Mouse (Mus musculus) Muller cell, postnatal 12 days (primary cell): ENCODE measurements around the gene Stkld1.

Source experiments
- DNase-seq: peaks from one replicate; pipeline ENCODE4 v3.0.0-alpha.2; 2015; ENCODE audit errors: inconsistent ontology term

Gene Stkld1

DNA sequence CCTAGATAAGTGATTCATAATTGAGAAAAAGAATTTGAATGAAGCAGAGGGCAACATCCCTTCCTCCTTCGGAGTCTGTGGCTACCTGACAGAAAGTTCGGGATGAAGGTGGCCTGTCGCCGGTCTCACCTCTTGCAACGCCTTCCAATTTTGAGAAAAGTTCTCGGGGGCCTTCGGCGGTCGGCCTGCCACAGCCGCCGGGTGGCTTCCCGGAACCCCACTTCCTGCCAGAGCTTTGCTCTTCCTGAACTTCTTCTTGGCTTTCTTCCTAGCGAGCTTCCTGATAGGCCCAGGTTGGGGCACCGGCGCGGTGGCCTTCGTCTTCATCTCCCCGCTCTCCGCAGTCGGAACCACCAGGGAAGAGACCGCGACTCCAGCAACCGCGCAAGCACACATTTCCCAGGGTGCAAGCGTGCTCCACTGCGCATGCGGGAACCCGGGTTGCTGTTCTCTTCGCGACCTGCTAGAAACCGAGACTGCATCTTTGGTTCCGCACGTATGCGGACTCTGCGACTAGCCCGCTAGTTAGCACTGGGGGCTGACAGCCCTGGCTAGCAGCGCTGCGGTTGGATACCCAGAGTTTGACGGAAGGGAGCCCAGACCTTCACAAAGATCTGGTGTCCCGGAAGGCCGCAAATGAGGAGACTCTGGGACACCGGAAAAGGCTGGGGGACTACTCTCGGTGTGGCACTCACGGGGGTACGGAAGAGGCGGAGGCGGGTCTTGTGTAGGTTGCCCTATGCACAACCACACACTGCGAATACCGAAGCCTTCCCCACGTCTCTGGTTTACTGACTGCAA is 30.3 kb downstream of the Stkld1 start, which contains the start of gene Rexo4:
Gene Rexo4 (minus strand): TSS at position 464 of the 801 bp plus-strand sequence.
- DNase-seq = peak; percentile 96

DNA sequence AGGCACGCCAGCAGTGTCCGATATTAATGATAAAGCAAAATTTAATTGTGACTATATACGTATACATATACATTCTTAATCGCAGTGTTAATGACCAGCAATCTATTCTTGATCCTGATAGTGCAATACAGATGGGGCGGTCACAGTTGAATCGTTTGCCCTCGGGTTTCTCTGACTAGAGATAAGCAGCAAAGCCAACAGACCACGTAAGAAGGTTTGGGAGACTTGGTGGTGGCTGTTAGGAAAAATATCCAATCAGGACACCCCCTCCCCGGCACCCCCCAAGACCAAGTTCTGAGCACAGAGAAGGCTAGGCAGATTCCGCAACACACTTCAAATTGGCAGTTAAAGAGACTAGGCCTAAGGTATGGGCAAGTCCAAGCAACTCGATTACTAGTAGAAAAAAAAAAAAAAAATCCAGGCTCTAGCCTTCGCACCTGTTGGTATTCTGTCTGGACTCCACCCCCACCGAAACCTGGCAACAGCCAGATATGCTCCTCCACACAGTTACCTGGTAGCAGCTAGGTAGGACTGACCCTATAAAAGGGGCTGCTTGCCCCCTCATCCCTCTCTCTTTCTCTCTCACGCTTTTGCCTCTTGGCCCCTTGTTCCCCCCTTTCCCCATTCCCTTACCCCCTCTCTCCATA is 31.0 kb downstream of the Stkld1 start:
- DNase-seq = no peak

DNA sequence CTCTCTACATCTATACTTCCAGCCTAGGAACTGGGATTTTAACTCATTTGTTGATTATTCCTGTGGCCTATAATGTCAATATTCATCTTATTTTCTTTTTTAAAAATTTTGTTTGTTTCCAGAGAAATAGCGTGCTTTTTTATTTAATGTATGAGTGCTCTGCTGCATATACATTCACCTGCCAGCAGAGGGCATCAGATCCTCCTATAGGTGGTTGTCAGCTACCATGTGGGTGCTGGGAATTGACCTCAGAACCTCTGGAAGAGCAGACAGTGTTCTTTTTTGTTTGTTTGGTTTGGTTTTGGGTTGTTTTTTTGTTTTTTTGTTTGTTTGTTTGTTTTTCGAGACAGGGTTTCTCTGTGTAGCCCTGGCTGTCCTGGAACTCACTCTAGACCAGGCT is 33.4 kb downstream of the Stkld1 start:
- DNase-seq = no peak

DNA sequence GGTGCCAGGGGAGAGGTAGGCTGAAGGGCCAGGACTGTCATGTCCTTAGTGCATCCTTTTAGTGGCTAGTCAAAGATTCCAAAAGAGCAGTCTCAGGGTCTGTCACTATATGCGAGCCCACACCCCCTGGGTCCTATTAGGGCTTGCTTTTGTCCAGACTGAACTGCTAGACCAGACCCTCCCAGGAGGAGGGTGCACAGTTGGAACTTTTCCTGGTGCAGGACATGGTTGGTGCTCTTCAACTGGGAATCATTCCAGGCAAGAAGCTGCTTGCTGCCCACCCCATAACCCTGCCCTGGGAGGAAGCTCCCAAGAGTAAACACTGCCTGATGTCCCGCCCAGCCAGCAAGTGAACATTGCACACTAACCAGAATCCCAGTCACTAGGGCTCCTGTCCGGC is 39.3 kb downstream of the Stkld1 start, which contains the start of gene Adamts13:
Gene Adamts13 (plus strand): TSS at position 301 of the 400 bp plus-strand sequence.
- DNase-seq = no peak

DNA sequence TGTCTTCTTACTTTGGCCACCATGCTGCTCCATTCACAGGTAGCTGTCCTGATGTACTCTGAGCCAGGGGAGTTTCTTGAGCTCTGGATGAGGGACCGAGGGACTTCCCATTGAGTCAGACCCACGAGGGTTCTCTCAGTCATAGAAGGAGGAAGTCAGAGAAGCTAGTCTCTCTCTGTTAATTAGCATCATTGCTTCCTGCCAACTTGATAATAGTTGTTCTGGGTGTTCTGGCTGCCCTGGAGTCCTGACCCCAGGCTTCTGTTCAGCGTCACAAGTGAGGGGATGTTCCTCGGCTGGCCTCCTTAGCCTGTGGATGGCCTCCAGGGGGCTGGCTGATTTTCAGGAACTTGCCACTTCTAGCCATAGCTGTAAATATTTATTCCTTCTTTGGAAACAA is 40.1 kb downstream of the Stkld1 start:
- DNase-seq = no peak

DNA sequence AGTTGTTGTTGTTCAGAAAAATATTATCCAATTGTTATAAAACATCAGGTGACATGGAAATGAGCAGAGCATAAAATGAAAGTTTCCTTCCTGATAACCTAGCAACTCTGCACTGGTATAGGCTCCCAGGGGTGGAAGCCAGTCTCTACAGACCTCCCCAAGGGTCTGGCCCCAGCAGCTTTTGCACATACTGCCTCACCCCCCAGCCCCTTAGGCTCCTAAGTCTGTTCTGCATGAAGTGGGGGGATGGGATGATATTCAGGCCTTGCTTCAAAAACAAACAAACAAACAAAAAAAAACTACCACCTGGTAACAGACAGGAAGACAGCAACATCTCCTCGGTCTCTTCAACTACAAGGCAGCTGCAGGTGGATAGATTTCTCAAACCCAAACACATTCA is 46.5 kb downstream of the Stkld1 start:
- DNase-seq = no peak

DNA sequence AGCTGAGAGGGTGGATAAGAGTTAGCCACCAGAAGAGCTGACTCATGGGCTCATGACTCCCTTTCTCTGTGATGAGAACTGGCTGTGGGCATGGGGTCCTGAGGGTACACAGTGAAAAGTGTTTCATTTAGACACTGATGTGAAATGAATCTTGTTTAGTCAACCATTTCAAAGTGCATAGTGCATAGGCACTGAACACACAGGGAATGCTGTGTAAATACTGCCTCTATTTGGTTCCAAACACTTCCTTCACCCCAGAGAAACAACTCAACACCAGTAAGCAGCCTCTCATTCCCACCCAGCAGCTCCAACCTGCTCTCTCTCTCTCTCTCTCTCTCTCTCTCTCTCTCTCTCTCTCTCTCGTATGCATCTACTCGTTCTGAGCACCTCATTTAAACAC is 50.3 kb downstream of the Stkld1 start:
- DNase-seq = no peak

DNA sequence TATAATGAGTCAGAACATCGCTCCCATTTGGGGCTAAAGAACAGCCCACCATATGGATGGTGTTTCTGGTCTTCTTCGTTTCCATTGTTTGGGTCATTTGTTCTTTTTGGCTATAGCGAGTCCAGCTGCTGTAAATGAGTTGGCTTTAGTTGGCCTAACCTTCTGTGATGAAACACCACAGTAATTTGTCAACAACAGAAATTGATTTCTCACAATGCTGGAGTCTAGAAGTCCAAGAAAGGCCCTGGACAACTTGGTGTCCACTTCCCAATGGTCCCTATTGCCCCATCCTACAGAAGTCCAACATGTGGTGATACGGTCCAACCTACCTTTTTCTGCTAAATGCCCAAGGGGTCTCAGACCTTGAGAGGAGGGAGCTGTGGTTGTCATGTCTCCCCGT is 50.8 kb downstream of the Stkld1 start:
- no peak for DNase-seq

DNA sequence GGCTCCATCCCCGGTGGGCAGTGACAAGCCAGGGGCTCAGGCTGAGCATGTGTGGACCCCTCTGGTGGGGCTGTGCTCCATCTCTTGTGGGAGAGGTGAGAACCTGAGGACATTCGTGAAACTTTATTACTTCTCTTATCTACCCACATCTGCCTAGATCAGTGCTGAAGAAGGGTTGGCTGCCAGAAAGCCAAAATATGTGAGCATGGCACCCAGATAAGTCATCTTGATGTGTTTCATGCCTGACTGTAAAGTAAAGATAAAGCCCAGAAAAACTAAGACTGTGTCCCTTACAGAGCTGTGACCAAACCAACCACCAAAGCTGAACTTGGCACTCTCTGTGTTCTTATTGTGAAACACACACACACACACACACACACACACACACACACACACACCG is 60.1 kb downstream of the Stkld1 start:
- no peak for DNase-seq

DNA sequence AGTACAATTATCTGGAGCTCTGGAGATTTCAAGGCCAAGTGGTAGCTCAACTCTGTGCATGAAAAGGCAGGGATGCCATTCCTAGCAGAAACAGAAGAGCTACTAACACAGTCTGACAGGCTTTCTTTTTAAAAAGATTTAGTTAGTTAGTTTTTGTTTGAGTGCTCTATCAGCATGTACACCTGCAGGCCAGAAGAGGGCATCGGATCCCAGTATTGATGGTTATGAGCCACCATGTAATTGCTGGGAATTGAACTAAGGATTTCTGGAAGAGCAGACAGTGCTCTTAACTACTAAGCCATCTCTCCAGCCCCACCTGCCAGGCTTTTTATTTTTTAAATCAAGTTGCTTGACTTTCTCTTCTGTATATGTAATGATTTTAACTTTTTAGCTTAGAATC is 63.7 kb downstream of the Stkld1 start:
- no peak for DNase-seq

DNA sequence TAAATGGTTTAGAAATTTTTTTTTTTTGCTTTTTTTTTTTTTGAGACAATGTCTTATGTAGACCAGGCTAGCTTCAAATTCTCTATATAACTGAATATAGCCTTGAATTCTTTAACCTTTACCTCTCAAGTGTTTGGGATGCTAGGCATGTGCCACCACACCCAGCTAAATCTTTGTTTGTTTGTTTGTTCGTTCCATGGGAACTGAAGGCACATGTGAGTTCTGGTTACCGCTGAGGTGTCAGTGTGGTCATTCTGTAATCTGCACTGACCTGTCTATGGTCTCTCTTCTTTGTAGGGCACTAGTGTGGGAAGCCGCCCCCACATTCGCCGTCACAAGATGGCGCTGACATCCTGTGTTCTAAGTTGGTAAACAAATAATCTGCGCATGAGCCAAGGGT is 64.1 kb downstream of the Stkld1 start:
- no peak for DNase-seq
